Mouse (Mus musculus) hindbrain, embryonic 11.5 days (tissue): ENCODE results near the gene Acmsd. TPM values are rescaled to one million over a fixed set of nuclear protein-coding genes. Genes with fewer than 3 reads are reported as not detected.

Source experiments
- ATAC-seq: fragments of 200-750 bp; cut with Nextera tagmentation; 2 replicates; pipeline ENCODE4 v1.8.0; 2017; ENCODE audit warnings: mild to moderate bottlenecking, moderate TSS enrichment, moderate library complexity; ENCODE audit not compliant: low FRiP score
- DNase-seq: peaks from one replicate; pipeline ENCODE4 v3.0.0-alpha.2; 2015; ENCODE audit warnings: low spot score
- H3K27ac ChIP-seq: fragments of 300-500 bp; sonication (generic); 2 replicates; pipeline ENCODE4 v1.5.1; 2014; ENCODE audit warnings: mild to moderate bottlenecking, low read depth, low read length
- H3K27me3 ChIP-seq: fragments of 300-500 bp; sonication (generic); 2 replicates; pipeline ENCODE4 v1.6.1; 2014; ENCODE audit warnings: mild to moderate bottlenecking, low read length, moderate library complexity, mixed read lengths; ENCODE audit not compliant: control insufficient read depth, insufficient read depth
- H3K36me3 ChIP-seq: fragments of 300-500 bp; sonication (generic); 2 replicates; pipeline ENCODE4 v1.6.1; 2014; ENCODE audit warnings: mild to moderate bottlenecking, low read length, moderate library complexity, mixed read lengths; ENCODE audit not compliant: control insufficient read depth, insufficient read depth
- H3K4me1 ChIP-seq: fragments of 300-500 bp; sonication (generic); replicated peaks from 2 replicates; pipeline ENCODE4 v1.6.1; 2014; ENCODE audit warnings: low read length, mixed read lengths; ENCODE audit not compliant: control insufficient read depth, insufficient read depth
- H3K4me2 ChIP-seq: fragments of 300-500 bp; sonication (generic); replicated peaks from 2 replicates; pipeline ENCODE4 v1.6.1; 2014; ENCODE audit warnings: mild to moderate bottlenecking, low read depth, low read length
- H3K4me3 ChIP-seq: fragments of 300-500 bp; sonication (generic); 2 replicates; pipeline ENCODE4 v1.5.1; 2014; ENCODE audit warnings: low read depth, low read length
- H3K9ac ChIP-seq: fragments of 300-500 bp; sonication (generic); 2 replicates; pipeline ENCODE4 v1.6.1; 2014; ENCODE audit warnings: low read depth, low read length
- H3K9me3 ChIP-seq: fragments of 300-500 bp; sonication (generic); 2 replicates; pipeline ENCODE4 v1.6.1; 2016; ENCODE audit warnings: low read length; ENCODE audit not compliant: control insufficient read depth
- WGBS: fragments of 180-500 bp; shearing (Covaris S2); extraction: QIAGEN DNeasy Blood & Tissue Kit; methylation state at CpG from one replicate; pipeline ENCODE4 v1.1.7; 2014; 5-methylcytosine and 5-hydroxymethylcytosine counted together
- polyA plus RNA-seq: library from polyadenylated mRNA; unstranded; fragments of >200 nt; fragmentation: Nextera tagmentation; extraction: Ambion mirVana; gene quantifications from 2 replicates; pipeline ENCODE4 v1.2.1, GENCODE M21; 2014

Acmsd gene
- polyA plus RNA-seq, 1 experiment from 2014 or later: 0.37 TPM

GRCm38 (mm10) chr1:127783862-127784261, 54.6 kb downstream of the Acmsd start:
- no peaks in the 10 kb centered on the region for H3K27me3 ChIP-seq
- ATAC-seq (no peak), DNase-seq (no peak)
- H3K9me3 ChIP-seq: no peaks in the 10 kb centered on the region
- H3K4me1 ChIP-seq: no peaks in the 10 kb centered on the region
- H3K4me3 ChIP-seq: no peak overlapping the region
- no peak overlapping the region for H3K27ac ChIP-seq
- H3K36me3 ChIP-seq: no peaks in the 10 kb centered on the region
- no peak overlapping the region for H3K4me2 ChIP-seq
- no peak overlapping the region for H3K9ac ChIP-seq

- no peak overlapping the region for H3K4me3 ChIP-seq
- DNase-seq (no peak), ATAC-seq (no peak)
- H3K9ac ChIP-seq: no peak overlapping the region
- H3K4me1 ChIP-seq: no peaks in the 10 kb centered on the region
- no peak overlapping the region for H3K4me2 ChIP-seq
- H3K27ac ChIP-seq: no peak overlapping the region
- H3K36me3 ChIP-seq: no peaks in the 10 kb centered on the region
- H3K27me3 ChIP-seq: no peaks in the 10 kb centered on the region
- H3K9me3 ChIP-seq: no peaks in the 10 kb centered on the region
- WGBS: 89% methylated on average over 1 of the region's 1 CpGs
These were observed 56.7 kb downstream of the Acmsd start for GRCm38 (mm10) chr1:127785882-127786281.

- no peak overlapping the region for H3K9ac ChIP-seq
- no peaks in the 10 kb centered on the region for H3K27me3 ChIP-seq
- H3K36me3 ChIP-seq: no peaks in the 10 kb centered on the region
- H3K9me3 ChIP-seq: no peaks in the 10 kb centered on the region
- H3K4me1 ChIP-seq: no peaks in the 10 kb centered on the region
- no peak overlapping the region for H3K4me3 ChIP-seq
- no peak overlapping the region for H3K4me2 ChIP-seq
- ATAC-seq (no peak), DNase-seq (no peak)
- 87% methylated on average over 6 of the region's 6 CpGs for WGBS
- H3K27ac ChIP-seq: no peak overlapping the region
These were observed 59.7 kb downstream of the Acmsd start for GRCm38 (mm10) chr1:127788943-127789342.

GRCm38 (mm10) chr1:127793459-127793858, 64.2 kb downstream of the Acmsd start:
- whole genome bisulfite sequencing: 98% methylated on average over 1 of the region's 1 CpGs
- no peak for ATAC-seq
- H3K9ac ChIP-seq: no peak overlapping the region

GRCm38 (mm10) chr1:127795087-127795769, 66.0 kb downstream of the Acmsd start:
- ATAC-seq (no peak), DNase-seq (no peak)
- 92% methylated on average over 6 of the region's 6 CpGs for WGBS
- H3K4me2 ChIP-seq: no peak overlapping the region
- no peaks in the 10 kb centered on the region for H3K4me1 ChIP-seq
- H3K27ac ChIP-seq: no peak overlapping the region
- no peaks in the 10 kb centered on the region for H3K27me3 ChIP-seq
- H3K9me3 ChIP-seq: no peaks in the 10 kb centered on the region
- H3K36me3 ChIP-seq: no peaks in the 10 kb centered on the region
- no peak overlapping the region for H3K9ac ChIP-seq
- H3K4me3 ChIP-seq: no peak overlapping the region

More at GRCm38 (mm10) chr1:127793459-127793858, 64.2 kb downstream of the Acmsd start:
- DNase-seq: no peak
- no peak overlapping the region for H3K27ac ChIP-seq
- H3K36me3 ChIP-seq: no peaks in the 10 kb centered on the region
- H3K4me2 ChIP-seq: no peak overlapping the region
- no peaks in the 10 kb centered on the region for H3K4me1 ChIP-seq
- H3K9me3 ChIP-seq: no peaks in the 10 kb centered on the region
- H3K4me3 ChIP-seq: no peak overlapping the region
- H3K27me3 ChIP-seq: no peaks in the 10 kb centered on the region

- H3K27ac ChIP-seq: no peak overlapping the region
- H3K4me2 ChIP-seq: no peak overlapping the region
- no peaks in the 10 kb centered on the region for H3K9me3 ChIP-seq
- no peaks in the 10 kb centered on the region for H3K27me3 ChIP-seq
- no peak for ATAC-seq
- DNase-seq: no peak
- no peaks in the 10 kb centered on the region for H3K36me3 ChIP-seq
- no peak overlapping the region for H3K4me3 ChIP-seq
- no peaks in the 10 kb centered on the region for H3K4me1 ChIP-seq
- H3K9ac ChIP-seq: no peak overlapping the region
- 83% methylated on average over 4 of the region's 4 CpGs for WGBS
These were observed 67.1 kb downstream of the Acmsd start for GRCm38 (mm10) chr1:127796341-127796740.

- Histone ChIP-seq H3K4me3 (no peak overlapping the region), H3K9me3 (no peaks in the 10 kb centered on the region), H3K27ac (no peak overlapping the region), H3K4me1 (no peaks in the 10 kb centered on the region), H3K27me3 (no peaks in the 10 kb centered on the region), H3K9ac (no peak overlapping the region), H3K4me2 (no peak overlapping the region), H3K36me3 (no peaks in the 10 kb centered on the region)
- 75% methylated on average over 1 of the region's 1 CpGs for WGBS
- no peak for DNase-seq
- ATAC-seq: no peak
These were observed 67.5 kb downstream of the Acmsd start for GRCm38 (mm10) chr1:127796752-127797151.

- H3K36me3 ChIP-seq: peaks cover 4% of the 10 kb centered on the region
- WGBS: 90% methylated on average over 8 of the region's 8 CpGs
These were observed 73.7 kb downstream of the Acmsd start for GRCm38 (mm10) chr1:127802916-127803315.

GRCm38 (mm10) chr1:127808671-127809070, 79.5 kb downstream of the Acmsd start:
- H3K4me2 ChIP-seq: no peak overlapping the region
- H3K4me3 ChIP-seq: no peak overlapping the region
- H3K36me3 ChIP-seq: no peaks in the 10 kb centered on the region; the same call in 1 of the 2 replicates
- H3K9ac ChIP-seq: no peak overlapping the region
- 95% methylated on average over 7 of the region's 7 CpGs for WGBS
- H3K27me3 ChIP-seq: no peaks in the 10 kb centered on the region
- ATAC-seq: no peak
- DNase-seq: no peak
- H3K27ac ChIP-seq: no peak overlapping the region
- no peaks in the 10 kb centered on the region for H3K4me1 ChIP-seq
- no peaks in the 10 kb centered on the region for H3K9me3 ChIP-seq

More at GRCm38 (mm10) chr1:127802916-127803315, 73.7 kb downstream of the Acmsd start:
- Histone ChIP-seq H3K27me3 (no peaks in the 10 kb centered on the region), H3K4me3 (no peak overlapping the region), H3K4me2 (no peak overlapping the region), H3K9me3 (no peaks in the 10 kb centered on the region), H3K4me1 (no peaks in the 10 kb centered on the region), H3K27ac (no peak overlapping the region), H3K9ac (no peak overlapping the region)
- ATAC-seq: no peak
- no peak for DNase-seq
